Mouse (Mus musculus): ENCODE results near the gene Ptchd4. TPM values are rescaled to one million over a fixed set of nuclear protein-coding genes. Genes with fewer than 3 reads are reported as not detected.

The Ptchd4 gene
- polyA plus RNA-seq, 1 experiment from 2014 or later = 1.5 TPM

DNA sequence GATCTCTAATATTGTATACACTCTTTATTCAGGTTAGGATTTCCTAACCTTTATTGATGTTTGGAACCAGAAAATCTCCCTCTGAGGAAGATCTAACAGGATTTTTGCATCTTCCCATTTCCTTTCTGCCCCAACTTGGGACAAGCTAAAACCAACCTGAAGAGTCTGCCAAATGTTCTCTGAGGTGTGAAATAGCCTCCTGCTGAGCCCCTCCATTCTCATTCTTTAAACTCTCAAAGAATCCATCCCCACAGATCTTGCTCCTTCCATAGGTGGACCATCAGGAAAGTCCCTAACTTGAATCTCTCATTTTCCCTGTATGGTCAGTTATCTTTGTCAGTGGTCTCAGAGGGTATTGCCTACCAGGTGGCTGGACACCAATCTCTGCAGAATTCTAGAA, 20.0 kb downstream of the Ptchd4 start:
- Histone ChIP-seq H3K9me3 (replicated peaks) (0 out of 2 replicates have a peak, but pooled peaks cover 4% of the 10 kb centered on the region), H3K4me3 (no peak overlapping the region), H3K4me1 (no peaks in the 10 kb centered on the region), H3K27me3 (ENCODE audit: low read depth, poor library complexity, severe bottlenecking) (no peaks in the 10 kb centered on the region), H3K27ac (replicated peaks) (no peak overlapping the region), H3K36me3 (no peaks in the 10 kb centered on the region)
- no peak for DNase-seq (ENCODE audit: low spot score)

DNA sequence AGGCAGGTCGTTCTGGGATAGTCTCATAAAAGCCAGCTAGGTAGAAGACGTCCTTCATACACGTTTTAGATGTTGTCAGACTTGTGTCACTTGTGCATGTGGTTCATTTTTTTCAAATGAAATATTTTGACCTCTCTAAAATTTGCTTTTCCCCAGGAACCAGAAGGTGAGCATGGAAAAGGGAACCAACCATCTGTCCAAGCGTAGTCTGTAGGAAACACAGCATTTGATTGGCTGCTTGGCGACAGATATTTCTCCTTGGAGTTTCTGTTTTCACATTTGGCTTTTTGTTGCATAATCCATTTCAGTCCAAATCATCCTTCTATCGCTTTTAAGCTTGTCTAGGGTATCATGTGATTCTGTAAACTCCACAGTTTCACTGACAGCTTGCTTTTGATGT, 20.8 kb downstream of the Ptchd4 start:
- Histone ChIP-seq H3K9me3 (replicated peaks) (0 out of 2 replicates have a peak, but pooled peaks cover 4% of the 10 kb centered on the region), H3K36me3 (no peaks in the 10 kb centered on the region), H3K27me3 (ENCODE audit: low read depth, poor library complexity, severe bottlenecking) (no peaks in the 10 kb centered on the region), H3K4me3 (no peak overlapping the region), H3K4me1 (no peaks in the 10 kb centered on the region), H3K27ac (replicated peaks) (no peak overlapping the region)
- no peak for DNase-seq (ENCODE audit: low spot score)
- WGBS = 89% methylated on average over 6 of the region's 6 CpGs

DNA sequence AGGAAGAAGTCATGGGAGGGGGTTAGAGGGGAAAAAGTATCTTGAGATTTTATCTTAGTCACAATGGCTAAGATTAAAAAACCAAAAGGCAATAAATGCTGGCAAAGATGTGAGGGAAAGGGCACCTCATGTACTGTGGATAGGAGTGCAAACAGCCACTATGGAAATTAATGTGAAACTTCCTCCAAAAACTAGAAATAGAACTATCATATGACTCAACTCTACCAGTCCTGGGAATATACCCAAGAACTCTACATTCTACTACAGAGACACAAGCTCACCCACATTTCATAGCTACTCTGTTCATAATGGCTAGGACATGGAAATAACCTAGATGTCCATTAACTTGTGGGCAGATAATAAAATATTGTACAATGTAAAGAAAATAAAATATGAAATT, 30.3 kb downstream of the Ptchd4 start:
- Histone ChIP-seq H3K27me3 (ENCODE audit: low read depth, poor library complexity, severe bottlenecking) (no peaks in the 10 kb centered on the region), H3K36me3 (no peaks in the 10 kb centered on the region), H3K4me3 (no peak overlapping the region), H3K9me3 (replicated peaks) (no peaks in the 10 kb centered on the region), H3K27ac (replicated peaks) (no peak overlapping the region), H3K4me1 (no peaks in the 10 kb centered on the region)
- DNase-seq (ENCODE audit: low spot score) = no peak

GRCm38 (mm10) chr17:42358481-42358880, 42.7 kb downstream of the Ptchd4 start:
- no peaks in the 10 kb centered on the region for H3K9me3 ChIP-seq (replicated peaks)
- no peaks in the 10 kb centered on the region for H3K36me3 ChIP-seq
- DNase-seq (ENCODE audit: low spot score) = no peak
- no peaks in the 10 kb centered on the region for H3K27me3 ChIP-seq (ENCODE audit: low read depth, poor library complexity, severe bottlenecking)
- no peak overlapping the region for H3K4me3 ChIP-seq
- H3K27ac ChIP-seq (replicated peaks) = no peak overlapping the region
- H3K4me1 ChIP-seq = no peaks in the 10 kb centered on the region
- 62% methylated on average over 1 of the region's 1 CpGs for WGBS

DNA sequence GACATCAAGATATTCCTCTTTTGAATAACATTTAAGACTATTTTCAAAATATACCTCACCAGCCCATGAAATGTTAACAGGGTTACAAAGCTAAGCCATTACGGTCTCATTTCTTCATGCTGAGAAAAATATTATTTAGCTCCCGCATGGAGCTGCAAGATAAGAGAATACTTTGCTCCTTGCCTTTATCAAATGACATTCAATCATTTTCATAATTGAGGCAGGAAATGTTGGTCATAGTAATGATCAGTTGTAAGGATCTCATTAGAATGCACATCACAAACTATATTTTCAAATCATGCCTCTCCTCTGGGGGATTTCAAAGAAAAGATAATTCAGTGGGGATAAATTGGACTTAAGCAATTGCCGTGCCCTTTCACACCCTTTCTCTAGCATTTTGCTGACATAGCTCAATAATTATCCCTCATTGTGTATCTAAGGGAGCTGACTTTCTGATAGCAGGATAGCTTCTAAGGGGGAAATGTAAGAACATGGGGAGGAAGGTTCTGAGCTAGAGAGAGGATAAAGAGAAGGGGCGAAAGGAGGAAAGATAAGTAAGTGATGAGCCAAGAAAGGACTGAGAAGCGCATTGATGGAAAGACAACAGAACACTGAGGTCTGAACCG, 47.5 kb downstream of the Ptchd4 start:
- no peak for DNase-seq (ENCODE audit: low spot score)
- Histone ChIP-seq H3K4me1 (no peaks in the 10 kb centered on the region), H3K36me3 (no peaks in the 10 kb centered on the region), H3K27me3 (ENCODE audit: low read depth, poor library complexity, severe bottlenecking) (no peaks in the 10 kb centered on the region), H3K4me3 (no peak overlapping the region), H3K9me3 (replicated peaks) (no peaks in the 10 kb centered on the region), H3K27ac (replicated peaks) (no peak overlapping the region)
- 91% methylated on average over 6 of the region's 6 CpGs for WGBS

- Histone ChIP-seq H3K4me3 (no peak overlapping the region), H3K4me1 (no peaks in the 10 kb centered on the region), H3K9me3 (replicated peaks) (no peaks in the 10 kb centered on the region), H3K36me3 (no peaks in the 10 kb centered on the region), H3K27ac (replicated peaks) (no peak overlapping the region), H3K27me3 (ENCODE audit: low read depth, poor library complexity, severe bottlenecking) (no peaks in the 10 kb centered on the region)
- WGBS = 53% methylated on average over 1 of the region's 1 CpGs
- DNase-seq (ENCODE audit: low spot score) = no peak
These were observed 49.0 kb downstream of the Ptchd4 start for GRCm38 (mm10) chr17:42364716-42365115.

DNA sequence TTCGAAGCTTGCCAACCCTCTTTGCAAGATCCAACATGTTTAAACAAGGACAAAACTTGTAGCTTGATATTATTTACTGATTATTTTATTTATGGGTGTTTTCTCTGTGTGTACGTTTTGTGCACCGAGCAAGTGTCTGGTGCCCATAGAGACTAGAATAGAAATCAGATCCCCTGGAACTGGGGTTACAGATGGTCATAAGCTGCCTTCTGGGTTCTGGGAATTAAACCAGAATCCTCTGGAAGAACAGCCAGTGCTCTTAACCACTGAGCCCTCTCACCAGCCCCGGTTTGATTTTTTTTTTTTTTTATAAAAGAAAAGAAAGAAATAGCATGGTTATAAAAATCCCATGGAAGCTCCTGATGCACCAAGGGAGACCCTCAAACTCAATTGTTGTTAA, 59.1 kb downstream of the Ptchd4 start:
- Histone ChIP-seq H3K4me1 (no peaks in the 10 kb centered on the region), H3K27me3 (ENCODE audit: low read depth, poor library complexity, severe bottlenecking) (no peaks in the 10 kb centered on the region), H3K27ac (replicated peaks) (no peak overlapping the region), H3K9me3 (replicated peaks) (no peaks in the 10 kb centered on the region), H3K4me3 (no peak overlapping the region), H3K36me3 (no peaks in the 10 kb centered on the region)
- DNase-seq (ENCODE audit: low spot score) = no peak
- 91% methylated on average over 4 of the region's 4 CpGs for WGBS

- Histone ChIP-seq H3K4me3 (no peak overlapping the region), H3K4me1 (no peaks in the 10 kb centered on the region), H3K9me3 (replicated peaks) (no peaks in the 10 kb centered on the region), H3K27ac (replicated peaks) (no peak overlapping the region), H3K27me3 (ENCODE audit: low read depth, poor library complexity, severe bottlenecking) (no peaks in the 10 kb centered on the region), H3K36me3 (no peaks in the 10 kb centered on the region)
- DNase-seq (ENCODE audit: low spot score) = no peak
These were observed 77.3 kb downstream of the Ptchd4 start for GRCm38 (mm10) chr17:42393086-42393485.

- H3K27me3 ChIP-seq (ENCODE audit: low read depth, poor library complexity, severe bottlenecking) = no peaks in the 10 kb centered on the region
- H3K4me1 ChIP-seq = no peaks in the 10 kb centered on the region
- DNase-seq (ENCODE audit: low spot score) = no peak
- H3K4me3 ChIP-seq = no peak overlapping the region
- no peaks in the 10 kb centered on the region for H3K36me3 ChIP-seq
- WGBS = 92% methylated on average over 3 of the region's 3 CpGs
- H3K9me3 ChIP-seq (replicated peaks) = no peaks in the 10 kb centered on the region
- no peak overlapping the region for H3K27ac ChIP-seq (replicated peaks)
These were observed 79.6 kb downstream of the Ptchd4 start for GRCm38 (mm10) chr17:42395299-42395698.

DNA sequence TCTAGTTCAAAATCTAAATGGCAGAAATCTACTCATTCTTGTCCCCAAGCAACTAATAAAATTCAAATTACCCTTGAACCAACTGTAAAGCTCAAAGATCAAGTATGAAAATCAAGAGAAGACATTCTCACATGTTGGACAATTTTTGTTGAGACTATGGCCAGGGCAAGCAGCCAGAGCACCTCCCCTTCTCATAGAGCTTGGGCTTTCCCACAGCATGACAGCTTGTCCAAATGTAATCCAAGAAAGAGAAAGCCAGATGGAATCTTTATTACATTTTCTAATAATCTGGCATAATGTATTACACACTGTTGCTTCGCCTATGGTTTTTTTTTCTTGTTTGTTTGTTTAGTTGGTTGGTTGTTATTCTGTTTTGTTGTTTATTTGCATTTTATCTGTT, 102.7 kb downstream of the Ptchd4 start:
- no peak overlapping the region for H3K4me3 ChIP-seq
- H3K36me3 ChIP-seq = no peaks in the 10 kb centered on the region
- no peak overlapping the region for H3K27ac ChIP-seq (replicated peaks)
- DNase-seq (ENCODE audit: low spot score) = no peak
- H3K9me3 ChIP-seq (replicated peaks) = no peaks in the 10 kb centered on the region
- 85% methylated on average over 1 of the region's 1 CpGs for WGBS
- no peaks in the 10 kb centered on the region for H3K4me1 ChIP-seq
- no peaks in the 10 kb centered on the region for H3K27me3 ChIP-seq (ENCODE audit: low read depth, poor library complexity, severe bottlenecking)

DNA sequence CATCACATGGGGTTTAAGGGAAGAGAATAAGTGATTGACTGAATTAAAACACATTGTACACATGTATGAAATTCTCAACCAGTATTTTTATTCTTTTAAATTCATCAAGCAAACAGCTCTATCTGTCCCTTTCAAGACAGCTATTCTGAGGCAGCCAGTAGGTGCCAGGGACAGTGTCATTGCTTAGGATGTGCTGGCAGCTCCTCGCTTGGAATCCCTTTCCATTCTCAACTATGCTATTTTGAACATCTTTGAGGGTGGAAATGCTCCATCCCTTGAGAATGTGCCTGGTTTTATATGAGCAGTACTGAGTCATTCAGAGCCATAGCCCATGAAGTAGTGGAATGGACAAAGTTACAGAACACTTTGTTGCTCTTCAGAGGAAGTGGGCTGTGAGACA, 112.2 kb downstream of the Ptchd4 start:
- no peak overlapping the region for H3K27ac ChIP-seq (replicated peaks)
- H3K9me3 ChIP-seq (replicated peaks) = no peaks in the 10 kb centered on the region
- no peak for DNase-seq (ENCODE audit: low spot score)
- no peak overlapping the region for H3K4me3 ChIP-seq
- no peaks in the 10 kb centered on the region for H3K27me3 ChIP-seq (ENCODE audit: low read depth, poor library complexity, severe bottlenecking)
- no peaks in the 10 kb centered on the region for H3K4me1 ChIP-seq
- WGBS = 83% methylated on average over 1 of the region's 1 CpGs
- H3K36me3 ChIP-seq = no peaks in the 10 kb centered on the region

DNA sequence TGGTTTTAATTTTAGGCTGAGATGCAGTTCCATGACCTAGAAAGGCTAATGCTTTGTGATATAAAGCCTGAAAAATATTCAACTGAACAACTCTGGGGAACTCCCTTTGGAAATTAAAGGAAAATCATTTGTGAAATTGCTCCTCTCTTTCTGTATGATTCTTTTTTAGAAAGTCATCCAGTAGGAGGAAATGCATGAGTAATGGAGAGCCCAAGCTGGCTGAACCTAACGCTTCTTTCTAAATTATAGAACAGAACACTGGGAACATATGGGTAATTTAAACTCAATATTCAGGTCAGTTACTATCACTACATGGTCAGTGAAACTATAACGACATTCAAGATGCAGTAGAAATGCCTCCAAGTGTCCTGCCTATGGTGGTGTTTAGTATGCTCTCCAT, 114.6 kb downstream of the Ptchd4 start:
- no peak for DNase-seq (ENCODE audit: low spot score)
- no peak overlapping the region for H3K4me3 ChIP-seq
- 89% methylated on average over 2 of the region's 2 CpGs for WGBS
- H3K36me3 ChIP-seq = no peaks in the 10 kb centered on the region
- no peaks in the 10 kb centered on the region for H3K4me1 ChIP-seq
- H3K27ac ChIP-seq (replicated peaks) = no peak overlapping the region
- H3K27me3 ChIP-seq (ENCODE audit: low read depth, poor library complexity, severe bottlenecking) = no peaks in the 10 kb centered on the region
- no peaks in the 10 kb centered on the region for H3K9me3 ChIP-seq (replicated peaks)

DNA sequence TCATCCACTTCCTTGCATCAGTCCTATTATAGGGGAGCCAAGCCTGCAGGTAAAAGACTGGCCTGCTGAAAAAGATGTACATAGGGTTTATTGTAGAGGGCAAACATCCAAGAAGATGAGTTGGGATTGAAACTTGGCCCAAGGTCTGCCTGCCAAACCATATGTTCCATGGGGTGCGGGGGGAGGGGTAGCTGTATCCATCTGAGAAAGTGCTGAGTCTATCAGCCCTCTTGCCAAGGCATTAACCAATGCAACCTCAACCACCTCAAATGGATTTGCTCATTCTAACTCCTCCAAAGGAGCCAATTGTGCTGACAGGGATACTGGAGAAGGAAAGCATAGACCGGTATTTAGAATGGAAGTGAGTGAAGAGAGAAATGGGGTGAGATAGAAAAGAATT, 136.5 kb downstream of the Ptchd4 start:
- Histone ChIP-seq H3K27ac (replicated peaks) (no peak overlapping the region), H3K4me3 (no peak overlapping the region), H3K36me3 (no peaks in the 10 kb centered on the region), H3K9me3 (replicated peaks) (no peaks in the 10 kb centered on the region), H3K4me1 (no peaks in the 10 kb centered on the region), H3K27me3 (ENCODE audit: low read depth, poor library complexity, severe bottlenecking) (no peaks in the 10 kb centered on the region)
- WGBS = 89% methylated on average over 2 of the region's 2 CpGs
- no peak for DNase-seq (ENCODE audit: low spot score)

DNA sequence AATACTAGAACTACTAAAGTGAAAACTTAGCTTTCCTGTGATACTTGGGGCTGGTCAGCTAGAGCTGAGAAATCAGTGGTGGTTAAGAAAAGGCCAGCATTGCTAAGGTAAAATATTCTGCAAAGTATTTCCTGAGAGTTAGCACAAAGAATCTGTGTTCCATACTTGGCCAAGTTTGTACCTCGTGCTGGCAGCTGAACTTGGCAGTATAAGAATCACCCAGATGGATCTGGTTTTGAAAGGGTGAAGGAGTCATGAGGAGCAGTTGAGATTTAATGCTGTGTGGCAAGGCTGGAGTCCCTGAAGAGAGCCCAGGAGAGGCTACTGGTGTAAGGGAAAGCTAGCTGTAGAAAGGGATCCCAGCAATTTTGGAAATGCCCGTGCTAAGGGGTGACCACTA, 140.7 kb downstream of the Ptchd4 start:
- Histone ChIP-seq H3K4me1 (no peaks in the 10 kb centered on the region), H3K9me3 (replicated peaks) (no peaks in the 10 kb centered on the region), H3K36me3 (no peaks in the 10 kb centered on the region), H3K4me3 (no peak overlapping the region), H3K27me3 (ENCODE audit: low read depth, poor library complexity, severe bottlenecking) (no peaks in the 10 kb centered on the region), H3K27ac (replicated peaks) (no peak overlapping the region)
- WGBS = 84% methylated on average over 2 of the region's 2 CpGs
- no peak for DNase-seq (ENCODE audit: low spot score)
